In the genomic region with DNA sequence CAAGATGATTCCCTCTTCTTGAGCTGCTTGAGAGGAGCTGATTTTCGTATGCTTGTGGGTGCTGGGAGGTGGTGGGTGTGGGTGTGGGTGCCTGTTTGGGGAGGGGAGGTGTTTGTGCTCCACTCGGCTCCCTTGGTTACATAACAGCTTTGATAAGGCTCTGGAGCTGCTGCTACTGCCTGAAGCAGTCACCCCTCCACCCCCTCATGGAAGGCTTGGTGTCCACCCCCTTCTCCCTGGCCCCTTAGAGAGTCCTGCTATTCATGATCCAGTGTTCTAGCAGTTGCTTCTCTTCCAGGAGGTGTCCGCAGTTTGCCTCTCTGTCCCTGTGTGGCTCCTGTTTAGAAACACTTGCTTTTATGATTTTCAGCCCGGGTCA, we compare ENCODE assay signal across 22 mouse cellular contexts. TPM values are rescaled to one million over a fixed set of nuclear protein-coding genes. Genes with fewer than 3 reads are reported as not detected.
DNase-seq lines count a peak whose midpoint lies in the region; ATAC-seq lines count a peak whose summit lies in the region.
"Had no signal": no experiment of that assay in that cellular context is flagged by ENCODE, and none has a peak within 500 bp of the region (broad histone marks: within the 10 kb centered on the region; RNA-seq: fewer than 3 reads in every experiment).

No protein-coding gene starts in this region.

- H3K4me1 ChIP-seq in liver, embryonic 12.5 days = no peaks in the 10 kb centered on the region
- H3K4me1 ChIP-seq: heart, embryonic 15.5 days had no signal

- no peaks in the 10 kb centered on the region for H3K36me3 ChIP-seq in liver, embryonic 12.5 days
- H3K36me3 ChIP-seq: G1E; heart, embryonic 15.5 days; hindbrain, embryonic 10.5 days; midbrain, embryonic 10.5 days; neural tube, embryonic 13.5 days; stomach, embryonic 15.5 days had no signal

- no peak overlapping the region for H3K9ac ChIP-seq in liver, embryonic 12.5 days
- H3K9ac ChIP-seq: heart, embryonic 15.5 days; lung, embryonic 14.5 days; neural tube, embryonic 13.5 days; stomach, embryonic 15.5 days had no signal

- 39% methylated on average over 4 of the region's 4 CpGs for WGBS in liver, embryonic 12.5 days (ENCODE audit: insufficient replicate concordance)

- peak; percentile 68 to 81 for DNase-seq in frontal cortex, adult 2 months (ENCODE audit: extremely low spot score in 1 of 2, low spot score in 1 of 2)
- DNase-seq in frontal cortex, postnatal 25 days (ENCODE audit: low spot score in 2 of 2) = no peak
- peak; percentile 85 for DNase-seq in right cerebral cortex, adult 18-20 months
- no peak for DNase-seq in right cerebral cortex, postnatal 4 days
- peak; percentile 46 for DNase-seq in cerebellum, adult 9-10 months
- DNase-seq in telencephalon, adult 2 months (ENCODE audit: low read depth, low spot score) = peak; percentile 90
- DNase-seq: gastrocnemius, postnatal 10 days; heart, adult 18-20 months; kidney, adult 8-10 months; kidney, postnatal 36 days; lung, embryonic 14.5 days; lung, postnatal 4 days had no signal

- H3K27ac ChIP-seq in liver, embryonic 12.5 days = no peak overlapping the region
- H3K27ac ChIP-seq: heart, embryonic 15.5 days; hindbrain, embryonic 10.5 days; midbrain, embryonic 10.5 days; neural tube, embryonic 13.5 days; stomach, embryonic 15.5 days had no signal

- peaks cover 61% of the 10 kb centered on the region for H3K27me3 ChIP-seq in liver, embryonic 12.5 days (replicated peaks)

- no peaks in the 10 kb centered on the region for H3K9me3 ChIP-seq in liver, embryonic 12.5 days (replicated peaks)
- H3K9me3 ChIP-seq: heart, embryonic 15.5 days; hindbrain, embryonic 10.5 days; midbrain, embryonic 10.5 days; neural tube, embryonic 13.5 days; stomach, embryonic 15.5 days had no signal

- no peak for ATAC-seq in liver, embryonic 12.5 days
- ATAC-seq: forebrain, embryonic 14.5 days had no signal

- H3K4me3 ChIP-seq in liver, embryonic 12.5 days = no peak overlapping the region
- H3K4me3 ChIP-seq: heart, embryonic 15.5 days; hindbrain, embryonic 10.5 days; midbrain, embryonic 10.5 days; neural tube, embryonic 13.5 days; stomach, embryonic 15.5 days had no signal

- no peak overlapping the region for H3K4me2 ChIP-seq in liver, embryonic 12.5 days
- H3K4me2 ChIP-seq: heart, embryonic 15.5 days; liver, embryonic 11.5 days; lung, embryonic 14.5 days; neural tube, embryonic 13.5 days; stomach, embryonic 15.5 days had no signal

RNA-seq across cellular contexts. Expression of gene Dlgap3, which starts 5.9 kb away (rescaled TPM):
- polyA plus RNA-seq in frontal cortex, adult 2 months (2012; rRNA removed) = 163 and 186 TPM in 2 replicates
- polyA plus RNA-seq in liver, embryonic 12.5 days (2016; fragmentation: Nextera tagmentation; extraction: Ambion mirVana) = 0.33 and 0.55 TPM in 2 replicates
- polyA plus RNA-seq: C2C12, G1E had no signal

RNA-seq across cellular contexts. Expression of gene Tmem35b, which starts 51.4 kb away (rescaled TPM):
- 10.6 and 11.3 TPM in 2 replicates for polyA plus RNA-seq in frontal cortex, adult 2 months (2012; rRNA removed)
- polyA plus RNA-seq in liver, embryonic 12.5 days (2016; fragmentation: Nextera tagmentation; extraction: Ambion mirVana) = 7.3 and 8.5 TPM in 2 replicates

Comparison
In these comparisons a context has a peak if more than half of its experiments do, and no peak if none do; other contexts are left out.
1. DNase-seq: peak in frontal cortex, adult 2 months (2 of 2), right cerebral cortex, adult 18-20 months (single experiment), cerebellum, adult 9-10 months (single experiment) and telencephalon, adult 2 months (single experiment); none in frontal cortex, postnatal 25 days (0 of 2) and right cerebral cortex, postnatal 4 days (single experiment).
2. RNA of gene Dlgap3, which starts 5.9 kb away (polyA plus RNA-seq): 163 to 186 TPM in frontal cortex, adult 2 months; 0.33 to 0.55 TPM in liver, embryonic 12.5 days; every median in the first group is over 100 times any median in the second.